Mouse (Mus musculus) T-helper 2 cell (primary cell): ENCODE data around the gene Mrgprh.

ENCODE experiments used
- in situ Hi-C: fragments of 300-600 bp; cut with MboI, MseI; formaldehyde crosslinking; loops from one replicate; pipeline ENCODE4 v1.15.1; 2025; ENCODE audit warnings: high pct_unique_total_duplicates

Gene Mrgprh

GRCm38 (mm10) chr17:12875734-12876133, at the start of gene Mrgprh:
Gene Mrgprh (plus strand): TSS chr17:12876034.
- in situ Hi-C loops, result loop anchor here (5.0 to 25.0 kb wide), 3 partner anchors 87 to 1259 kb away; partner anchors contain the start of gene Acat2

- in situ Hi-C loops, result no loop called here
Observed at GRCm38 (mm10) chr17:12830351-12830750, 45.5 kb upstream of the Mrgprh start.

- in situ Hi-C loops, result no loop called here
Observed at GRCm38 (mm10) chr17:12832231-12832630, 43.6 kb upstream of the Mrgprh start.

DNA sequence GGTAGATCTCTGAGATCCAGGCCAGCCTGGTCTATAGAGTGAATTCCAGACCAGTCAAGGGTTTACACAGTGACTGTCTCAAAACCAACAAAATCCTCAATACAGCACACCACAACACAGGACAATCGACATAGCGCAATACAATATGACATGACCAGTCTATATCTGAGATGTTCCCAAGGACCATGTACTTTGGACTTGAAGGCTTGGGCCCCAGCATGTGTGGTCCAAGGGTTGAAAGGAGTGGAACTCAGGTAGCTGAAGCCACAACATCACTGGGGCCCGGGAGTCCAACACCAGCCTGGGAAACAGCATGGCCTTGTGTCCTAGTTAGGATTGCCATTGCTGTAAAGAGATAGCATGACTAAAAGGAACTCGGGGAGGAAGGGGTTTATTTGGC, 43.2 kb upstream of the Mrgprh start:
- in situ Hi-C loops, result no loop called here

- in situ Hi-C loops, result no loop called here
Observed at GRCm38 (mm10) chr17:12834317-12834716, 41.5 kb upstream of the Mrgprh start.

DNA sequence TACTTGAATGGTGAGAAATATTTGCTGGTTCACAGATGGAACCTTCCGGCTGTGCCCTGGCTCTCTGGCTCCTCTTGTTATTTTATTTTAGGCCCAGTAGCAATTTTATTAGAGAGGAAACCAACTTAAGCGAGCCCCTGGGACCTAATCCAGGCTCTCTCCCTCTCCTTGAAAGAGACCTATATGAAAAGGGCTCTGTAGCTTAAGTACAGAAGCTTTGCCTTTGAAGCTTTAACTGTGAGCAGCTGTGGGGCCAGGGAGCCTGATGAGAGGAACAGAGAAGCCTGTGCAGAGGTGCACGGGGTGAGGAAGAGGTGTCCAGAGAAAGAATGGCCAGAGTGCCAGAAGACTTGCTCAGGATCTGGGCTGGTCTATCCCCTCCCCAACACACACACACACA, 41.0 kb upstream of the Mrgprh start:
- in situ Hi-C loops, result no loop called here

DNA sequence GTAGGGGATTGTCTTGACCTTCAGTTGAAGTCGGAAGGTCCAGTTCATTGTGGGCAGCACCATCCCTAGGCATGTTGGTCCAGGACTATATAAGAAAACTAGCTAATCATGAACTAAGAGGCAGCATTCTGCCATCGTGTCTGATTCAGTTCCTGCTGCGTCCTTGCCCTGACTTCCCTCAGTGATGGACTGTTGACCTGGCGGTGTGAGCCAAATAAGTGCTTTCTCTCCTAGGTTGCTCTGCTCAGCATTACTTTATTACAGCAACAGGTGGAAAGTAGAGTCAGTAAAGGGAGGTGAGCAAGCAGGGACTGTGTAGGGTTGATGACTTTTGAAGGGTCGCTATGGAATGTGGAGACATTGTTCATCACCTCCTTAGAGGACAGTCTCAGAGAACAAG, 40.1 kb upstream of the Mrgprh start:
- in situ Hi-C loops, result no loop called here

GRCm38 (mm10) chr17:12839475-12840267, 36.2 kb upstream of the Mrgprh start:
- in situ Hi-C loops, result no loop called here

- in situ Hi-C loops, result no loop called here
Observed at GRCm38 (mm10) chr17:12843826-12844225, 32.0 kb upstream of the Mrgprh start.

DNA sequence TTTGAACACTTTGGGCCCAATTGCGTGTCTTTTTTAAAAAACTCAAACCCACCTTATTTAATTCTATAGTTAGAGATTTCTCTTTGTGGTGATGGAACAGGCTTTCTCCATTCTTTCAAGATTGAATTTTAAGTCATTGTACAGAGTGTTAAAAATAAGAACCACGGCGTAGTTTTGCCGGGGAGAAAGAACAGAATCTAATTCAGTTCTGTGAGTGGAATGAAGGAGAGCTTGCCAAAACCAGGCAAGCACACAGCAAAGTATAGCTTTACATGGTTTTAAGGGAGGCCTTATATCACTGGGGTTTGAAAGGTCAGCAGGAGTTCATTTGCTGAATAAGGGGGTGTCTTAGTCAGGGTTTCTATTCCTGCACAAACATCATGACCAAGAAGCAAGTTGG, 31.3 kb upstream of the Mrgprh start:
- in situ Hi-C loops, result no loop called here

GRCm38 (mm10) chr17:12845862-12846261, 30.0 kb upstream of the Mrgprh start:
- in situ Hi-C loops, result no loop called here

GRCm38 (mm10) chr17:12846474-12846873, 29.4 kb upstream of the Mrgprh start:
- in situ Hi-C loops, result no loop called here

DNA sequence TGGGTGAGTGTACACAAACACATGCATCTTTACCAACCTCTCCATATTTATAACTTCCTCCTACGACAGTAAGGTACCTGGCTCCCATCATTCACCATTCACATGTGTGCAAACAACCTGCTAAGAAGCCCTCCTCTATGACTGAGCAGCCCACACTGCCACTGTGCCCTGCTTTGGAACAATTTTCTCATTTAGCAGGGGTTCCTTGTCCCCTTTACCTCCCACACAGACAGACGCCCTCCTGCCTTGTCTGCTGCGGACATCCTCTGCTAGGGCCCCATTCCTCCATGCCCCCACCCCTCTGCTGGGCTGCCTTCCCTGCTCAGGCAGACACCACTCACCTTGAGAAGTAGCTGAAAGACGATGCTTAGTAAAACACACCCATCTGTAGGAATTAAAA, 28.1 kb upstream of the Mrgprh start:
- in situ Hi-C loops, result no loop called here

GRCm38 (mm10) chr17:12849778-12850382, 26.0 kb upstream of the Mrgprh start:
- in situ Hi-C loops, result loop anchor here (25.0 kb wide), 1 partner anchor 312 kb away; no protein-coding TSS in a partner anchor

- in situ Hi-C loops, result loop anchor here (25.0 kb wide), 1 partner anchor 311 kb away; no protein-coding TSS in a partner anchor
Observed at GRCm38 (mm10) chr17:12851689-12852088, 24.1 kb upstream of the Mrgprh start.

GRCm38 (mm10) chr17:12853821-12854220, 22.0 kb upstream of the Mrgprh start:
- in situ Hi-C loops, result loop anchor here (25.0 kb wide), 1 partner anchor 308 kb away; no protein-coding TSS in a partner anchor

GRCm38 (mm10) chr17:12854386-12854785, 21.4 kb upstream of the Mrgprh start:
- in situ Hi-C loops, result loop anchor here (25.0 kb wide), 1 partner anchor 308 kb away; no protein-coding TSS in a partner anchor

GRCm38 (mm10) chr17:12857395-12857794, 18.4 kb upstream of the Mrgprh start:
- in situ Hi-C loops, result loop anchor here (25.0 kb wide), 1 partner anchor 305 kb away; no protein-coding TSS in a partner anchor

DNA sequence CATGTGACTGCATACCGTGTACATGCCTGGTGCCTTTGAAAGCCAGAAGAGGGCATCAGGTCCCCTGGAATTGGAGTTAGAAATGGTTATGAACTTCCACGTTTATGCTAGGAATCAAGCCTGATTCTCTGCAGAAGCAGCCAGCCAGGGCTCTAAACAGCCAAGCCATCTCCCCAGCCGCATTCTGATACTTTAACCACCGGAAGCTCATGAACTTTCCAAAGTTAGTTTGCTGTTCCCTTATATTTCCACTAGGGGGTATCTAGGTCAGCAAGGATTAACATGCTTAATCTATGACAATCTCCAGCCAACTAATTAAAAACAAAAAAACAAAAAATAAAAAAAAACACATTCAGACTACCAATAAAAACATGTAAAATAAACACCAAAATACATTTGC, 17.8 kb upstream of the Mrgprh start:
- in situ Hi-C loops, result loop anchor here (25.0 kb wide), 1 partner anchor 304 kb away; no protein-coding TSS in a partner anchor

GRCm38 (mm10) chr17:12859006-12859520, 16.8 kb upstream of the Mrgprh start:
- in situ Hi-C loops, result loop anchor here (25.0 kb wide), 1 partner anchor 303 kb away; no protein-coding TSS in a partner anchor

DNA sequence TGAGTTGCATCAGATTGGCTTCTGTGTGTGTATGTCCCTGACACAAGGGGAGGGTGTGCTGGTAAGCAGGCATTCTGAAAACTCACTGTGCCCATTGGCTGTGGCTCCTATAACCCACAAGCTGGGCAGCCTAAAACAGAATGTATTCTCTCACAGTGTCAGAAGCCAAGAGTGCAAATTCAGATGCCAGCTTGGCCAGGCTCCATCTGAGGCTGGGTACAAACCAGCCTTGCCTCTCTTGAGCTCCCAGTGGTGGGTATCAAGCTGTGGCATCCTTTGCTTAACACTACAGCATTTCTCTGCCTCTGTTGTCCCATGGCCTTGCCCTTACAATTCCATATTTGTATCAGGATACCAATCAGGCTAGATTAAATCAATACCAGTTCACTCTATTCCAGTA, 11.7 kb upstream of the Mrgprh start:
- in situ Hi-C loops, result loop anchor here (25.0 kb wide), 1 partner anchor 298 kb away; no protein-coding TSS in a partner anchor

- in situ Hi-C loops, result loop anchor here (25.0 kb wide), 1 partner anchor 297 kb away; no protein-coding TSS in a partner anchor
Observed at GRCm38 (mm10) chr17:12865407-12865806, 10.4 kb upstream of the Mrgprh start.
